Mouse (Mus musculus): ENCODE data around the gene Prkaa1. TPM values are rescaled to one million over a fixed set of nuclear protein-coding genes. Genes with fewer than 3 reads are reported as not detected.

Prkaa1 gene
- polyA plus RNA-seq (2015; fragmentation: Illumina TruSeq; extraction: RNeasy Lipid Tissue Mini Kit (QIAGEN cat#74804); ENCODE audit: insufficient read depth, low read depth, low replicate concordance): 4.7 TPM

DNA sequence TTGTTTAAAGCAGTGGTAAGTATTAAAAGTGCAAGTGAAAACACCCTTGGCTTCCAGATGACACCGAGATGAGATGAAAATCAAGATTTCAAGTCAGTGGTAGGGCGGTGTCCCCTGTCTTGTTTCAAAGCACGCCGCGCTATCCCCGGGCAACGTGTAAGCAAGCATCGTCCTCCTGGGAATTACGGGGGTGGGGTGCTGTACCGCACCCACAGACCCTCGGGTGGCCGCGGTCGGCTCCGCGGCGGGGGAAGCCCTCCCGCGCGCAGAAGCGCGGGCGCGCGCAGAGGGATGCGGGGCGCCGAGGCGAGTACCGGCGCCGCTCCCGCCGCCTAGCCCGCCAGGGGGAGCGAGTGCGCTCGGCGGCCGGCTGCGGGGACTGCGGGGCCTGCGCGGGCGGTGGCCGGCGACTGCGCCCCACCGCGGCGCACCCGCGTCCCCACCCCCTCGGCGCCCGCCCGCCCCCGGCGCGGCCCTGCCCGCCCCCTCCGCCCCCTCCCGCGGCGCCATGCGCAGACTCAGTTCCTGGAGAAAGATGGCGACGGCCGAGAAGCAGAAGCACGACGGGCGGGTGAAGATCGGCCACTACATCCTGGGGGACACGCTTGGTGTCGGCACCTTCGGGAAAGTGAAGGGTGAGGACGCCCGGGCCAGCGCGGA lies at the start of gene Prkaa1:
Gene Prkaa1 (plus strand): TSS at position 501 of the 660 bp plus-strand sequence.

GRCm38 (mm10) chr15:5107686-5108654 lies 35.7 kb upstream of the Prkaa1 start, which contains the start of gene Card6:
Gene Card6 (minus strand): TSS chr15:5108539.

DNA sequence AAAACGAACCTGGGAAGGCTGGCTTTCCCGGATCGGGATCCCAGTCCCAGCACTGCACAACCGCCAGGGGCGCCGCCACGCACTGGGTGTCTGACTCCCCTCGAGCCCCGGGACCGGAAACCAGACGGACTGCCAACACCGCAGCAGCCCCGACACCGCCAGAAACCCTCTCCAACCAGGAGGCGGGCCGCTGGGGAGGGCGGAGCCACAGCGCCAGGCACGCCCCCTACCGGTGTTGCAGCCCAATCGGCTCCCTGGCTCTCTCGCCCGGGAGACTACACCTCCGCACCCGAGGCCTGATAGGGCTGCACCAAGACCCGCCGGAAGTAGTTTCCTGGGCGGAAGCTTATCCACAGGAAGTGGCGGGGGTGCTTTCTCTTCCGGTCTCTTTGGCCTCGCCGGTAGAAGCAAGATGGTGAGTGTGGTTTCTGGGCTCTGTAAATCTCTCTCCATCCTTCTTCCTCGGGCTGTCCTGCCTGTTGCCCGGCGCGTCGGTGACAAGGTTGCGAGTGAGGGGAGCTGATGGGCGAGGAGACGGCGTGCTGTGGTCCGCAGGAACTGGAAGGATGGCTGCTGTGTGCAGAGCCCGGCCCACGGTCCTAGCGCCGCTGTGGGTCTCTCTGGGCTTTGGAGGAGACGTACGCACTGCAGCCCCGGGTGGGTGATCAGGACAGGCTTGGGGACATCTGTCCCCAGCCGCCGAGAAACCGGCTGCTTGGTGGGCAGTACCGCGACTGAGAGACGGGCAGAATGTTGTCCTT lies 27.2 kb upstream of the Prkaa1 start, which contains the start of gene Rpl37:
Gene Rpl37 (plus strand): TSS at position 376 of the 761 bp plus-strand sequence.

GRCm38 (mm10) chr15:5185366-5186292 lies 42.0 kb downstream of the Prkaa1 start, which contains the start of gene Ttc33:
Gene Ttc33 (plus strand): TSS chr15:5185525.

Other genes starting within 250 kb of the Prkaa1 start
- not detected for gene Mroh2b, start 245.1 kb upstream of the Prkaa1 start, polyA plus RNA-seq (2015; fragmentation: Illumina TruSeq; extraction: RNeasy Lipid Tissue Mini Kit (QIAGEN cat#74804); ENCODE audit: insufficient read depth, low read depth, low replicate concordance)
- gene C7, start 80.1 kb upstream of the Prkaa1 start, polyA plus RNA-seq (2015; fragmentation: Illumina TruSeq; extraction: RNeasy Lipid Tissue Mini Kit (QIAGEN cat#74804); ENCODE audit: insufficient read depth, low read depth, low replicate concordance): 2.4 TPM
- 1.0 TPM for gene Card6, start 35.3 kb upstream of the Prkaa1 start, polyA plus RNA-seq (2015; fragmentation: Illumina TruSeq; extraction: RNeasy Lipid Tissue Mini Kit (QIAGEN cat#74804); ENCODE audit: insufficient read depth, low read depth, low replicate concordance)
- gene Rpl37, start 27.2 kb upstream of the Prkaa1 start, polyA plus RNA-seq (2015; fragmentation: Illumina TruSeq; extraction: RNeasy Lipid Tissue Mini Kit (QIAGEN cat#74804); ENCODE audit: insufficient read depth, low read depth, low replicate concordance): 440 TPM
- 5.3 TPM for gene Ttc33, start 41.7 kb downstream of the Prkaa1 start, polyA plus RNA-seq (2015; fragmentation: Illumina TruSeq; extraction: RNeasy Lipid Tissue Mini Kit (QIAGEN cat#74804); ENCODE audit: insufficient read depth, low read depth, low replicate concordance)
- 1.9 TPM for gene Ptger4, start 100.3 kb downstream of the Prkaa1 start, polyA plus RNA-seq (2015; fragmentation: Illumina TruSeq; extraction: RNeasy Lipid Tissue Mini Kit (QIAGEN cat#74804); ENCODE audit: insufficient read depth, low read depth, low replicate concordance)

Measured in pancreas, adult 10 weeks (tissue).